Mouse (Mus musculus) lung, embryonic 14.5 days (tissue): ENCODE measurements around the gene Fzr1. TPM values are rescaled to one million over a fixed set of nuclear protein-coding genes. Genes with fewer than 3 reads are reported as not detected.

Experiments
- ATAC-seq: fragments of 200-750 bp; cut with Nextera tagmentation; 2 replicates; pipeline ENCODE4 v1.8.0; 2017; ENCODE audit warnings: mild to moderate bottlenecking, moderate TSS enrichment, moderate library complexity; ENCODE audit not compliant: insufficient read depth
- DNase-seq: peaks from one replicate; pipeline ENCODE4 v3.0.0-alpha.2; 2015
- H3K27ac ChIP-seq: fragments of 300-500 bp; sonication (generic); 2 replicates; pipeline ENCODE4 v1.5.1; 2014; ENCODE audit warnings: low read depth, mild to moderate bottlenecking, moderate library complexity
- H3K27me3 ChIP-seq: fragments of 300-500 bp; sonication (generic); 2 replicates; pipeline ENCODE4 v1.6.1; 2014; ENCODE audit warnings: low read length, control low read depth; ENCODE audit not compliant: insufficient read depth
- H3K36me3 ChIP-seq: fragments of 300-500 bp; sonication (generic); 2 replicates; pipeline ENCODE4 v1.6.1; 2014; ENCODE audit warnings: control low read depth; ENCODE audit not compliant: insufficient read depth
- H3K4me1 ChIP-seq: fragments of 300-500 bp; sonication (generic); 2 replicates; pipeline ENCODE4 v1.6.1; 2014; ENCODE audit warnings: antibody characterized with exemption, control low read depth; ENCODE audit not compliant: insufficient read depth
- H3K4me2 ChIP-seq: fragments of 300-500 bp; sonication (generic); 2 replicates; pipeline ENCODE4 v1.6.1; 2014; ENCODE audit warnings: mild to moderate bottlenecking
- H3K4me3 ChIP-seq: fragments of 300-500 bp; sonication (generic); 2 replicates; pipeline ENCODE4 v1.5.1; 2014; ENCODE audit warnings: low read depth, low read length
- H3K9ac ChIP-seq: fragments of 300-500 bp; sonication (generic); 2 replicates; pipeline ENCODE4 v1.6.1; 2014
- H3K9me3 ChIP-seq: fragments of 300-500 bp; sonication (generic); 2 replicates; pipeline ENCODE4 v1.6.1; 2016; ENCODE audit warnings: low read depth, low read length, control low read depth
- CTCF ChIP-seq: IDR thresholded peaks from 2 replicates; pipeline ENCODE4 v1.5.1; 2016; ENCODE audit warnings: antibody characterized with exemption, low read depth
- WGBS: fragments of 180-500 bp; shearing (Covaris S2); extraction: QIAGEN DNeasy Blood & Tissue Kit; methylation state at CpG from one replicate; pipeline ENCODE4 v1.1.7; 2014; 5-methylcytosine and 5-hydroxymethylcytosine counted together
- polyA plus RNA-seq: library from polyadenylated mRNA; unstranded; fragments of >200 nt; fragmentation: Nextera tagmentation; extraction: Ambion mirVana; gene quantifications from 2 replicates; pipeline ENCODE4 v1.2.1, GENCODE M21; 2014

Gene Fzr1
- polyA plus RNA-seq, 1 experiment from 2014 or later, result 116 TPM

DNA sequence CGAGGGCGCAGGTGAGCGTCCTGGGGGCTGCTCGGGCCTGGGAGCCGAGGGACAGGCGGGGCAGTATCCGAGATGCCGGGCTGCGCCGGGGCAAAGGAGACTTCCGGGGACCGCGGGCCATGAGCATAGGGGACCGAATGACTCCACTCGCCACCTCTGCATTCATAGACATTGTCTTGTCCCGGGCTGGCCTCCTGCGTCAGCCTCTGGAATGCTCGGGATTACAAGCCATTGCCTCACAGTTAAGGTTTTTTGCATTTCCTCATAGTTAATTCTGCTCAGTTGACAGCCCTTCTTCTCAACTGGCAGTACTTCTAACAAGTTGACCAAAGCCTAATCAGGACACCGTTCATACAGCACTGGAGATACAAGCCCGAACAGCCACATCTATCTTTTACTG, 56.9 kb downstream of the Fzr1 start:
- 3% methylated on average over 20 of the region's 20 CpGs for WGBS
- H3K4me2 ChIP-seq, result peak overlapping the region; percentile 76
- peaks cover 61% of the 10 kb centered on the region for H3K36me3 ChIP-seq
- H3K27me3 ChIP-seq, result no peaks in the 10 kb centered on the region
- H3K4me1 ChIP-seq, result peaks cover 18% of the 10 kb centered on the region; the same call in 1 of the 2 replicates
- DNase-seq (no peak), ATAC-seq (no peak; the same call in 1 of the 2 replicates)
- H3K27ac ChIP-seq, result peak overlapping the region; percentile 86
- H3K9ac ChIP-seq, result peak overlapping the region; percentile 87
- no peak for TF ChIP-seq CTCF
- H3K4me3 ChIP-seq, result peak overlapping the region; percentile 98
- no peaks in the 10 kb centered on the region for H3K9me3 ChIP-seq

DNA sequence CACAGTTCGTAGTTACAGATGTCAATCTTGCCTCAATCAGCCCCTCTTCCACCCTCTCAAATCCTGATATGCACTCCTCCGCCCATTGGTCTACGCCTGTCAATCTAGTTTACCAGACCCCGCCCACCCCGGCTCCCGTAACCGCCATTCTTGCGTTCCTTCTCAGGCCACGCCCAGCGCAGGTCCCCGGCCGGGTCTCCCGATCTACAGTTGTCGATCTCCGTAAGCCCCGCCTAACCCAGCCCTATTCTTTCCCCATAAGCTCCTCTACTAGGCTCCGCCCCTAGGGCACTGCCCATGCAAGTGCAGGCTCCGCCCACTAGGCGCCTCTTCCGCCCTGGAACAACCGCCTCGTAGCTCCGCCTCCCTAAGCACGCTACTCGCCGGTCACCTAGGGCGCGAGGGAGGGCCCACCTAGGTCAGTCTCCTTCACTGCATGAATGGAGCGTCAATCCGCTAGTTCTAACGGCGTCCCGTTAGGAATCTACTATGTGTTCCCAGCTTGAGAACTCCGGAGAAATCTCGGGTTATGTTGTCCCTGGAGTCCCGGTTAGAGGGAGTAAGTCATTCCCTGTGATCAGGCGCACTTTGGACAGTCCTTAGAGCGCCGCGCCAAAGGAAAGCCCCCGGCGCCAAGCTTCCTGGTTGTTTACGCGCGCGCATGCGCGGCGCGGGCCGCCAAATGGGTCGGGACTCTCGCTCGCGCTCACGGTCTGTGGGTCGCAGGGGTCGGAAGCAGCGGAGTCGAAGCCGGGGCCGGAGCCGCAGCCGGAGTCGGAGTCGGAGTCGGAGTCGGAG, 57.6 kb downstream of the Fzr1 start, which contains the start of gene Cactin:
Cactin (plus strand) TSS at position 554 of the 798 bp plus-strand sequence.
- peak; percentile 88 for ATAC-seq
- under 1% methylated on average over 68 of the region's 68 CpGs for WGBS
- H3K27ac ChIP-seq, result peak within 1 kb of the TSS; percentile 87
- peaks cover 19% of the 10 kb centered on the region; the same call in 1 of the 2 replicates for H3K4me1 ChIP-seq
- peak within 1 kb of the TSS; percentile 98 for H3K4me3 ChIP-seq
- no peaks in the 10 kb centered on the region for H3K27me3 ChIP-seq
- H3K9ac ChIP-seq, result peak within 1 kb of the TSS; percentile 87
- no peaks in the 10 kb centered on the region for H3K9me3 ChIP-seq
- peaks cover 61% of the 10 kb centered on the region for H3K36me3 ChIP-seq
- TF ChIP-seq CTCF, result peak; percentile 59
- peak; percentile 100 for DNase-seq
- peak within 1 kb of the TSS; percentile 76 for H3K4me2 ChIP-seq

DNA sequence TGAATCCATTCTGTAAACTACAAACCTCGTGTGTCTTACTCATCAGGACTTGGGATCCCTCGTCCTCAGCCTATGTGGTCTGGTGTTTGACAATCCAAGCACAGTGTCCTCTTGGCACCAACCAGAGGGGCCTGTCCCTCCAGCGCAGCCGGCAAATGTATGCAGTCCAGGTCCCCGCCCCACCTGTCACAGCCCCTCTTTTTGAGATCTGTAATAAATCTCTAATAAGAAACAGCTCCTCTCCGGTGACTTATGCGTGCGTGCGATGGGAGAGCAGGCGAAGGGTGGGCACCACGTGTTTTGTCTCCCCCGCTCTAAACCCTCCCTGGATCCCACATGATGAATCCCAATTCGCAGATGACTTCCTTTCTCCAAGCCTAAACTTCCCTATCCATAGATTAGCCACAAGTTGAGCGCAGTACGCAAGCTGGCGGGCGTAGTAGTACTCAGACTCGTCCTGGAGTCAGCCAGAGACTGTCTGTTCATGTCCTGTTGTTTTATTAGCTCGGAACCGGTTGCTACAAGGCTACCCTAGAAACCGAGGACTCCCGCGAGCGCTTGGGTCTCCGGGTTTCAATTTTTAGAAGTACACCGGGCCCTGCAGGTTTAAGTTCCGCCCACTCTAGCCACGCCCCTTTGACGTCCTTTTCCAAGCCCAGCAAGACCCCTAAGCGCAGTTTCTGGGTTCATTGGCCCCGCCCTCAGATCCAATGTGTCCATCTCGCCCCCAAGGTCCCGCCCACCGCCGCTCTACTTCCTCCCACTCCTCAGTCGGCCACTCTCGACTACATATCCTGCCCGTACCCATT, 58.4 kb downstream of the Fzr1 start:
- ATAC-seq (peak; percentile 25; the same call in 1 of the 2 replicates), DNase-seq (peak; percentile 100)
- peaks cover 59% of the 10 kb centered on the region for H3K36me3 ChIP-seq
- H3K27me3 ChIP-seq, result no peaks in the 10 kb centered on the region
- TF ChIP-seq CTCF, result no peak
- 2% methylated on average over 38 of the region's 38 CpGs for WGBS
- H3K9me3 ChIP-seq, result no peaks in the 10 kb centered on the region
- H3K4me1 ChIP-seq, result peaks cover 19% of the 10 kb centered on the region; the same call in 1 of the 2 replicates
- peak overlapping the region; percentile 87 for H3K27ac ChIP-seq
- peak overlapping the region; percentile 98 for H3K4me3 ChIP-seq
- H3K4me2 ChIP-seq, result peak overlapping the region; percentile 76
- H3K9ac ChIP-seq, result peak overlapping the region; percentile 59

DNA sequence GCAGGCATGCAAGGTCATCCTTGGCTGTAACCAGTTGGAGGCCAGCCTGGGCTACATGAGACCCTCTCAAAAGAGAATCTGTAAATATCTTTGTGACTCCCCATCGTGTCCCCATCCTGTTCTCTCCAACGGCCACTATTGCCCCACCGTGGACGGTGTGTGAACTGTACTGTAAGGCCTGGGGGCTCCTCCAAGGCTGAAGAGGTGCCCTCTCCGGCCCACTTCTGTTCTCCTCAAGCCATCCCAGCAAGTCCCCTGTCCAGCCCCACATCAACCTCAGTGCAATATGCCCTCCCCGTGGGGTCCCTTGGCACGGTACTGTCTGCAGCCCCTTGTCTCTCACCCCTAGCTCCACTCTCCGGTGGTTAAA, 59.0 kb downstream of the Fzr1 start:
- Histone ChIP-seq H3K36me3 (peaks cover 59% of the 10 kb centered on the region), H3K27ac (peak overlapping the region; percentile 87), H3K4me1 (peaks cover 19% of the 10 kb centered on the region; the same call in 1 of the 2 replicates), H3K27me3 (no peaks in the 10 kb centered on the region), H3K4me2 (peak overlapping the region; percentile 76), H3K9me3 (no peaks in the 10 kb centered on the region), H3K9ac (peak overlapping the region; percentile 59), H3K4me3 (peak overlapping the region; percentile 98)
- peak; percentile 39; the same call in 1 of the 2 replicates for TF ChIP-seq CTCF
- DNase-seq (no peak), ATAC-seq (no peak)
- WGBS, result 27% methylated on average over 8 of the region's 8 CpGs

DNA sequence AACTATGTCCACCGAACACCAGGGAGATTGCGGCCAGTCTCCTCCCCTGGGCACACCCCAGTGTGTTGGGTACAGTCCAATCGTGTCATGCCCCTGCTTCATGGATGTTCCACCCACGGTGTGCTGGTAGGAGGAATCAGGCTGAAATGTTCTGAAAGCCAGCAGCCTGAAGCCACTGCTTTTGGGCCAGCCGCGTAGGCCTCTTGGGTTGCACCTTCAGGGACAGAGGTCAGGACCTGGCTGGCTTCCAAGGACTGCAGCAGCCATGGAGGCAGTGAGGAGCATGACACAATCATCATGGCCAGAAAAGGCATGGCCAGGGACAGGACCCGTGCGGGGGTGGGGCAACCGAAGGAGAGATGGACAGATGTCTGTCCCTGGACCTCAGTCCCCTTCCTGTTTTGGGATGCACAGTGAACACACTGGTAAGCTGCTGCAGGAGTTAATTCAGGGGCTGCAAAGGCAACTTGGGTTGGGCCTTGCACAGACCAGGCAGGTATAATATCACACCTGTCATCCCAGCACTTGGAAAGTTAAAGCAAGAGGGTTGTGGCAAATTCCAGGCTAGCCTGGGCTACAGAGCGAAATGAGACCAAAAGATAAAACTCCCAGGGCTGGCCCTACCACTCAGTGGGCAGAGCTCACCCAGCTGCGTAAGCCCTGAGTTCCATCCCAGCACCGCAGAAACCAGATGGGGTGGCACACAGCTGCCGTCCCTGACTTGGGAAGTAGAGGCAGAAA, 59.6 kb downstream of the Fzr1 start:
- Histone ChIP-seq H3K9me3 (no peaks in the 10 kb centered on the region), H3K4me3 (no peak overlapping the region), H3K4me1 (peaks cover 19% of the 10 kb centered on the region; the same call in 1 of the 2 replicates), H3K27ac (peak overlapping the region; percentile 87; the same call in 1 of the 2 replicates), H3K4me2 (peak overlapping the region; percentile 76), H3K9ac (no peak overlapping the region), H3K36me3 (peaks cover 59% of the 10 kb centered on the region), H3K27me3 (no peaks in the 10 kb centered on the region)
- TF ChIP-seq CTCF, result no peak
- DNase-seq (no peak), ATAC-seq (no peak)
- WGBS, result 88% methylated on average over 13 of the region's 13 CpGs

DNA sequence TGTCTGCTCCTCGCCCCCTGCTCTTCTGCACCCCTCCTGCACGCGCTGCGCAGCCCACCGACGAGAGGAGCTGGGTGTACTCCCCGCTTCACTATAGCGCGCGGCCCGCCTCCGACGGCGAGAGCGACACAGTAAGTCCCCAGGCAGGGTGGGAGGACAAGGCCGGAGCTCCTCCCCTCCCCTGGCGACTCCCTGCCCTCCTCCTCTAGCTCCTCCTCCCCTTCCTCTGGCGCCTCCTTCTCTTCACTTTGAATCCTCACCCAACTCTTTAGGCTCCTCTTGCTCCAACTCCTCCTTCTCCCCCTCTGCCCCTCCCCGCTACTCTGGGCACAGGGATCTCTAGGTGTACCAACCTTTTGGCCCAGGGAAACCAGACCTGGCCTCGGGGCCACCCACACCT, 61.0 kb downstream of the Fzr1 start:
- no peak for ATAC-seq
- DNase-seq, result peak; percentile 79
- Histone ChIP-seq H3K9ac (peak overlapping the region; percentile 43), H3K9me3 (no peaks in the 10 kb centered on the region), H3K4me2 (peak overlapping the region; percentile 57), H3K4me3 (peak overlapping the region; percentile 19), H3K4me1 (peaks cover 19% of the 10 kb centered on the region; the same call in 1 of the 2 replicates), H3K36me3 (peaks cover 59% of the 10 kb centered on the region), H3K27ac (0 out of 2 replicates have a peak overlapping the region, but pooled peaks have one; percentile 10), H3K27me3 (no peaks in the 10 kb centered on the region)
- TF ChIP-seq CTCF, result no peak
- WGBS, result 11% methylated on average over 20 of the region's 20 CpGs
